9 mouse cellular contexts compared by ENCODE assay signal in genomic region chr7:123030295-123030694, GRCm38 (mm10).
DNase-seq lines count a peak whose midpoint lies in the region; ATAC-seq lines count a peak whose summit lies in the region.
"Had no signal": no experiment of that assay in that cellular context is flagged by ENCODE, and none has a peak within 500 bp of the region (broad histone marks: within the 10 kb centered on the region; RNA-seq: fewer than 3 reads in every experiment).

No protein-coding gene starts in this region.

- 21% methylated on average over 13 of the region's 13 CpGs for WGBS in heart, embryonic 15.5 days
- WGBS in embryonic facial prominence, embryonic 11.5 days: 27% methylated on average over 13 of the region's 13 CpGs
- 15% methylated on average over 13 of the region's 13 CpGs for WGBS in hindbrain, embryonic 14.5 days
- 15% methylated on average over 13 of the region's 13 CpGs for WGBS in midbrain, embryonic 14.5 days

- H3K27me3 ChIP-seq in heart, embryonic 15.5 days: peaks cover 9% of the 10 kb centered on the region; the same call in 1 of the 2 replicates
- H3K27me3 ChIP-seq in embryonic facial prominence, embryonic 11.5 days (ENCODE audit: control insufficient read depth, insufficient read depth, low read length): no peaks in the 10 kb centered on the region
- H3K27me3 ChIP-seq in hindbrain, embryonic 14.5 days (ENCODE audit: control insufficient read depth, insufficient read depth, low read length): no peaks in the 10 kb centered on the region
- H3K27me3 ChIP-seq in midbrain, embryonic 14.5 days (ENCODE audit: control insufficient read depth, insufficient read depth, low read length): no peaks in the 10 kb centered on the region

- peak overlapping the region; percentile 87 for H3K4me2 ChIP-seq in heart, embryonic 15.5 days
- peak overlapping the region; percentile 65 for H3K4me2 ChIP-seq in embryonic facial prominence, embryonic 11.5 days (ENCODE audit: low read depth, low read length)
- peak overlapping the region; percentile 76 for H3K4me2 ChIP-seq in hindbrain, embryonic 14.5 days (replicated peaks)
- peak overlapping the region; percentile 94 for H3K4me2 ChIP-seq in midbrain, embryonic 14.5 days (ENCODE audit: low read length)

- H3K4me1 ChIP-seq in heart, embryonic 15.5 days (replicated peaks): peaks cover 14% of the 10 kb centered on the region
- H3K4me1 ChIP-seq in embryonic facial prominence, embryonic 11.5 days (ENCODE audit: control insufficient read depth, insufficient read depth, low read length): no peaks in the 10 kb centered on the region; the same call in 1 of the 2 replicates
- peaks cover 21% of the 10 kb centered on the region for H3K4me1 ChIP-seq in hindbrain, embryonic 14.5 days (replicated peaks; ENCODE audit: control insufficient read depth, insufficient read depth, low read length)
- peaks cover 26% of the 10 kb centered on the region for H3K4me1 ChIP-seq in midbrain, embryonic 14.5 days (ENCODE audit: control insufficient read depth, insufficient read depth, low read length)

- H3K4me3 ChIP-seq in heart, embryonic 15.5 days: peak overlapping the region; percentile 47
- H3K4me3 ChIP-seq in embryonic facial prominence, embryonic 11.5 days (ENCODE audit: low read depth, low read length): peak overlapping the region; percentile 33
- peak overlapping the region; percentile 37 for H3K4me3 ChIP-seq in hindbrain, embryonic 14.5 days (replicated peaks; ENCODE audit: low read length)
- H3K4me3 ChIP-seq in midbrain, embryonic 14.5 days (replicated peaks; ENCODE audit: low read depth, low read length): peak overlapping the region; percentile 43
- H3K4me3 ChIP-seq: erythroblast, embryonic 14.5 days had no signal

- DNase-seq in heart, adult 8-10 months (ENCODE audit: low spot score): no peak
- DNase-seq in embryonic facial prominence, embryonic 11.5 days (ENCODE audit: low spot score): no peak
- no peak for DNase-seq in hindbrain, embryonic 14.5 days (ENCODE audit: low spot score)
- no peak for DNase-seq in midbrain, embryonic 14.5 days
- DNase-seq in testis, postnatal 10 days (ENCODE audit: low spot score): no peak
- no peak for DNase-seq in layer of hippocampus, adult 9-11 months
- no peak for DNase-seq in layer of hippocampus, adult 11-12 months (ENCODE audit: low spot score)

- no peak overlapping the region for H3K27ac ChIP-seq in heart, embryonic 15.5 days
- no peak overlapping the region for H3K27ac ChIP-seq in embryonic facial prominence, embryonic 11.5 days (replicated peaks; ENCODE audit: low read depth, low read length)
- H3K27ac ChIP-seq in hindbrain, embryonic 14.5 days: peak overlapping the region; percentile 91
- peak overlapping the region; percentile 95 for H3K27ac ChIP-seq in midbrain, embryonic 14.5 days (replicated peaks; ENCODE audit: low read depth, low read length)

- H3K36me3 ChIP-seq in heart, embryonic 15.5 days: no peaks in the 10 kb centered on the region
- H3K36me3 ChIP-seq in embryonic facial prominence, embryonic 11.5 days (replicated peaks; ENCODE audit: control insufficient read depth, insufficient read depth, low read depth, low read length): no peaks in the 10 kb centered on the region
- H3K36me3 ChIP-seq in hindbrain, embryonic 14.5 days (replicated peaks; ENCODE audit: control insufficient read depth, insufficient read depth): no peaks in the 10 kb centered on the region
- H3K36me3 ChIP-seq in midbrain, embryonic 14.5 days (ENCODE audit: control insufficient read depth, insufficient read depth, low read length): no peaks in the 10 kb centered on the region

- peak overlapping the region; percentile 47 for H3K9ac ChIP-seq in heart, embryonic 15.5 days
- H3K9ac ChIP-seq in embryonic facial prominence, embryonic 11.5 days (replicated peaks; ENCODE audit: low read length): peak overlapping the region; percentile 43
- peak overlapping the region; percentile 58 for H3K9ac ChIP-seq in hindbrain, embryonic 14.5 days
- H3K9ac ChIP-seq in midbrain, embryonic 14.5 days (replicated peaks; ENCODE audit: low read length): peak overlapping the region; percentile 64

- no peaks in the 10 kb centered on the region for H3K9me3 ChIP-seq in heart, embryonic 15.5 days (replicated peaks)
- no peaks in the 10 kb centered on the region for H3K9me3 ChIP-seq in embryonic facial prominence, embryonic 11.5 days (replicated peaks; ENCODE audit: control insufficient read depth, low read length)
- H3K9me3 ChIP-seq in hindbrain, embryonic 14.5 days (ENCODE audit: control insufficient read depth, low read length): no peaks in the 10 kb centered on the region
- H3K9me3 ChIP-seq in midbrain, embryonic 14.5 days (ENCODE audit: control insufficient read depth, low read length): no peaks in the 10 kb centered on the region

- no peak for ATAC-seq in heart, embryonic 15.5 days (replicated peaks; ENCODE audit: insufficient number of reproducible peaks, insufficient read depth, low FRiP score, low read depth)
- ATAC-seq in embryonic facial prominence, embryonic 11.5 days (replicated peaks; ENCODE audit: insufficient number of reproducible peaks, low FRiP score, low TSS enrichment, low read depth): peak; percentile 34; the same call in 1 of the 2 replicates
- ATAC-seq in hindbrain, embryonic 14.5 days (ENCODE audit: low FRiP score): peak; percentile 46
- ATAC-seq in midbrain, embryonic 14.5 days (ENCODE audit: low FRiP score, low TSS enrichment): peak; percentile 17; the same call in 1 of the 2 replicates

Comparison
In these comparisons a context has a peak if more than half of its experiments do, and no peak if none do; other contexts are left out.
1. H3K27ac ChIP-seq: peak in hindbrain, embryonic 14.5 days (single experiment) and midbrain, embryonic 14.5 days (single experiment); none in heart, embryonic 15.5 days (single experiment) and embryonic facial prominence, embryonic 11.5 days (single experiment).
2. Peak in every context shown above with its lines, with median percentiles within 50 percentile points of each other: H3K4me2 ChIP-seq, H3K4me3 ChIP-seq and H3K9ac ChIP-seq.